Mouse (Mus musculus) 3134 (cell line): Measurements from ENCODE around the gene Tmem171.

Source experiments
- DNase-seq: peaks from one replicate; pipeline ENCODE4 v3.0.0-alpha.2; 2011; ENCODE audit warnings: low spot score; ENCODE audit not compliant: insufficient read length; ENCODE audit errors: extremely low read depth

Tmem171 gene

GRCm38 (mm10) chr13:98695546-98695945 is 912 bp upstream of the Tmem171 start:
- DNase-seq = no peak

GRCm38 (mm10) chr13:98693316-98693715 is 1.3 kb downstream of the Tmem171 start:
- peak; percentile 31 for DNase-seq

GRCm38 (mm10) chr13:98691956-98692515 is 2.6 kb downstream of the Tmem171 start:
- peak; percentile 75 for DNase-seq

- DNase-seq = peak; percentile 53
Measured at GRCm38 (mm10) chr13:98690886-98691285, 3.7 kb downstream of the Tmem171 start.

- DNase-seq = peak; percentile 33
Measured at GRCm38 (mm10) chr13:98689605-98690290, 4.9 kb downstream of the Tmem171 start.

GRCm38 (mm10) chr13:98687931-98688330 is 6.7 kb downstream of the Tmem171 start:
- DNase-seq = no peak

GRCm38 (mm10) chr13:98684144-98684900 is 10.3 kb downstream of the Tmem171 start:
- peak; percentile 58 for DNase-seq

- DNase-seq = no peak
Measured at GRCm38 (mm10) chr13:98683412-98683811, 11.2 kb downstream of the Tmem171 start.

- no peak for DNase-seq
Measured at GRCm38 (mm10) chr13:98680470-98681060, 14.1 kb downstream of the Tmem171 start.

- peak; percentile 89 for DNase-seq
Measured at GRCm38 (mm10) chr13:98679631-98680041, 15.0 kb downstream of the Tmem171 start.

GRCm38 (mm10) chr13:98679230-98679629 is 15.4 kb downstream of the Tmem171 start:
- peak; percentile 80 for DNase-seq

GRCm38 (mm10) chr13:98673922-98674321 is 20.7 kb downstream of the Tmem171 start:
- no peak for DNase-seq

GRCm38 (mm10) chr13:98669296-98669695 is 25.3 kb downstream of the Tmem171 start:
- DNase-seq = no peak

- no peak for DNase-seq
Measured at GRCm38 (mm10) chr13:98667316-98667715, 27.3 kb downstream of the Tmem171 start.

GRCm38 (mm10) chr13:98665240-98665639 is 29.4 kb downstream of the Tmem171 start:
- no peak for DNase-seq

GRCm38 (mm10) chr13:98662173-98662675 is 32.4 kb downstream of the Tmem171 start:
- DNase-seq = no peak

- DNase-seq = no peak
Measured at GRCm38 (mm10) chr13:98656034-98656471, 38.6 kb downstream of the Tmem171 start.

- no peak for DNase-seq
Measured at GRCm38 (mm10) chr13:98655346-98655745, 39.3 kb downstream of the Tmem171 start.

GRCm38 (mm10) chr13:98654129-98654939 is 40.3 kb downstream of the Tmem171 start:
- no peak for DNase-seq

- DNase-seq = no peak
Measured at GRCm38 (mm10) chr13:98652194-98652593, 42.4 kb downstream of the Tmem171 start.
